Mouse (Mus musculus) pancreas, adult 10 weeks (tissue): ENCODE data around the gene Grm6. TPM values are rescaled to one million over a fixed set of nuclear protein-coding genes. Genes with fewer than 3 reads are reported as not detected.

Source experiments
- polyA plus RNA-seq: library from polyadenylated mRNA; stranded (reverse); fragments of 350-450 nt; fragmentation: Illumina TruSeq; extraction: RNeasy Lipid Tissue Mini Kit (QIAGEN cat#74804); gene quantifications from one replicate; pipeline ENCODE4 v1.2.3, GENCODE M21; 2015; ENCODE audit warnings: low read depth, low replicate concordance; ENCODE audit not compliant: insufficient read depth

Gene Grm6
- not detected for polyA plus RNA-seq

DNA sequence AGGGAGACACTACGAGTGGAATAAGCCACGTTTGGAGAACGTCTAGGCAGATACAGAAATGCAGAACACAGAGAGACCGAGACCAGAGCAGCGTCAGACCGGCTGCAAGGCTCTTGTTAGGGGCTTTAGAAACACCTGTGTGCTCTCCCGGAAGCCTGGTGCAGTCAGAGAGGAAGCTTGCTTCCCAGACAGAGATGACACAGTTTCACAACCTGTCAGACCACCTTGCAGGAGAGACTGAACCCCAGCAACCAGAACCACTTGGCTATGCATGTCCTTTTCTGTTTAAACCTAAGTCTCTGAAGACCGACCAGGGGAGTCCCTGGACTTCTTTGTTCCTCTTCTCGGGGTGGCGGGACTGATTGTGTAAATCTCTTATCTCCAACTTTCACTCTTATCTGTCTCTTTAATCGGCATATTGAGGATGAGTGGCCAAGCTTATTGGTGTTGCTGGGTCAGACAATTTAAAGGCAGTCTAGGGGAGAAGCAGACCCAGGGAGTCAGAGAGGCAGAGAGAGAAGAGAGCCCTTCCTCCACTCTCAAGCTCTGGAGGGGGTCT, at the start of gene Grm6:
Gene Grm6 (plus strand): TSS at position 509 of the 559 bp plus-strand sequence.

DNA sequence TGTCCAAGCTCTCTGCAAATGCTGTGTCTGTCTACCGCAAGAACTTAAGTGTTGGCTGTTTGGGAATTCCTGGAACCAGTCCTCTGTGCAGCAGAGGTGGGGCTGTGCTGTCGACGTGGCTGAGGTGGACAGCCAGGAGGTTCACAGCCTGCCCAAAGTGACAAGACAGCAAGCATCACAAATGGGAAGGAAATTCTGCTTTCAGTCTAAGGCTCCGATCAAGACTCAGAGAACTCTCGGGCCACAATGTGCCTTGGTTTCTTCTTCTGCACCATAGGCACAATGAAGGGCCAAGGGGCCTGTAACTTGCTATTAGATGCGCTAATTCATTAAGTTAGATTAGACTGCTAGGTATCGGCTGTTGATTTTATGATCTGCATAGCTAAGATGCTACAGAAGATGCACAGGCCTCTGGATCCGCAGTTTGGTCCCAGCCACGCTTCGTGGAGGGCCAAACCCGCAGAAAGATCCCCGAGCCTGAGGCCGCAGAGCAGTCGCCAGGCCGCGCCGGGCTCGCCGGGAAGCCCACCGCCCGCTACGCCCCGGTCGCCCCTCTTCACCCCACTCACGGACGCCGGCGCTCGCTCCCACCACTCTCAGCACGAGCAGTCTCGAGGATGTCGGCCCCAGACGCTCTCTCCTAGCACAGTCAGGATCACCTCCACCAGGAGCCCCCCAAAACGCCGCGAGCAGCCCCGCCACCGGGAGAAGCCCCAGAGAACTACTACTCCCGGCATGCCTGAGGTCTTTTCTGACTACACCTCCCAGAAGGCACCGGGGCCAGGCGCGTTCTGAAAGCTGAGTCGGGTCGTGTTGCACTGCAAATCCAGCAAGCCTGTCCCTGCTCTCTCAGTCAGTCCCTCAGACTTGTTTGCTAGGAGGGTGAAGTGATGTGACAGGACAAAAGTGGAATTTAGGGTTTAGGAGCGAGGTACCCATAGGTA, 23.2 kb upstream of the Grm6 start, which contains the start of gene Zfp354c:
Gene Zfp354c (minus strand): TSS at position 715 of the 944 bp plus-strand sequence.

DNA sequence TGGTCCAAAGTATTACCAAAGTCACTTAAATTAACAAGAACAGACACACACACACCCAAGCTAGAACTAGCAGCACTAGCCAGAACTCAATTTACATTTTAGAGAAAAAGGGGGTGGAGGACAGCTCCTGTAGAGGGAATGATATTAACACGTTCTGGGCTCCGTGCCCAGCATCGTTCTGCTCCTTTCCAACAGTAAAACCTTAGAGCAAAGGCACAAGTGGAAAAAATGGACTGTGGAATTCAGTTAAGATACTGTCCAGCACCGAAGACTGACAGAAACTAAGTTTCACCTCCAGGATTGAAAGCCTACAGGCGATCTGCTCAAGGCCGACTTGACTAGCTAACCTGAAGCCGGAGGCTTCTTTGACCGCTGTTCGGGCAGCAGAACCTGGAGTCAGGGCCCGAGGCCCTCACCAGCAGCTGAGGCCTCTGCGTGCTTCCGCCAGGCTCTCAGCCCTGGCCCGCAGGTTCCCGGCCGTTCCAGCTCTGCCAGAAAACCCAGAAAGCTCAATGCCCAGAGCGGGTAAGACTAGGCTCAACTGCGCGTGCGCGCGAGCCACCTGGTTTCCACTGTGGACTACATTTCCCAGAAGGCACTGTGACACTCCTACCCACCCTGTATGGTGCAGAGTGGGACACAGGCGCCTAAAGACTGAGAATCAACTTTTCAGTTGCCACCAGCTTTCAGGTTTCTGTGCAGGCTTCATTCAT, 9.3 kb upstream of the Grm6 start, which contains the start of gene Zfp879:
Gene Zfp879 (minus strand): TSS at position 530 of the 713 bp plus-strand sequence.

DNA sequence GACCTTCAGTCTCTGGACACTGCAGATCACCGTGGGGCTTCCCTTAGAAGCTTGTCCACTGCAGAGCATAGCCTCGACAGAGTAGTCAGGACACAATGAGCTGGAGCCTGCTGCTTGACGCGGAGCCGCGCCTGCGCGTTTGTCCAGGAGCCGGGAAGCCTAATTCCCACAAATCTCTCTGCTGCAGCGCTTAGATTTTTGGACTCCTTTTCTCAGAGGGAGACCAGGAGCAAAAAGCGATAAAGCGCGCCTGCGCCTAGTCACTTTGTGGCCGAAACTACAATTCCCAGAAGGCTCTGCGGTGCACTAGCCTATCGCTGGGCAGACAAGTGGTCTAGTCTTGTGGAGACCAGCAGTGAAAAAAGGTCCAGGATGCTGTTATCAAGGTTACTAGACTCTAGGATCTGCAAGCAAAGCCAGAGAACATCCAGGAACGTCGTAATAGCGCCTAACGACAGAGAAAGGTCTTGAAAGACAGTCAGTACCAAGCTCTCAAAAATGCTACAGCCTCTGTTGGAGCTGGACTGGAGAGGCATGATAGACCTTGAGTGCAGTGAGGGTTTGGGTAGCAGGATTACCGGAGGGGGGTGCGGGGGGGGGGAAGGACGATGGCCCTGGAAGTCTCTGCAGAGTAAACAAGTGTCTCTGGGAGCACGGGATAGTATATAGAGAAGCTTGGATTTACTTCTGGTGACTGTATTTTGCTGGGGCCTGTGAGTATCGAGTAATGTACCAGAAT, 37.1 kb downstream of the Grm6 start, which contains the start of gene Zfp454:
Gene Zfp454 (minus strand): TSS at position 262 of the 739 bp plus-strand sequence.

Other genes starting within 250 kb of the Grm6 start
- gene Adamts2, start 248.6 kb upstream of the Grm6 start, polyA plus RNA-seq, result 4.0 TPM
- gene Zfp354c, start 23.0 kb upstream of the Grm6 start, polyA plus RNA-seq, result 1.6 TPM
- not detected for gene Zfp879, start 9.1 kb upstream of the Grm6 start, polyA plus RNA-seq
- 0.55 TPM for gene Zfp454, start 37.0 kb downstream of the Grm6 start, polyA plus RNA-seq
- gene Zfp2, start 65.5 kb downstream of the Grm6 start, polyA plus RNA-seq, result 1.4 TPM
- gene Zfp354b, start 80.9 kb downstream of the Grm6 start, polyA plus RNA-seq, result 0.65 TPM
- gene 4933414I15Rik, start 93.1 kb downstream of the Grm6 start, polyA plus RNA-seq, result not detected
- gene Prop1, start 103.1 kb downstream of the Grm6 start, polyA plus RNA-seq, result not detected
- gene Olfr1378, start 115.8 kb downstream of the Grm6 start, polyA plus RNA-seq, result not detected
- not detected for gene Olfr1377, start 131.3 kb downstream of the Grm6 start, polyA plus RNA-seq
- not detected for gene Olfr51, start 152.9 kb downstream of the Grm6 start, polyA plus RNA-seq
- gene Olfr54, start 163.6 kb downstream of the Grm6 start, polyA plus RNA-seq, result not detected
- gene Olfr1375, start 197.4 kb downstream of the Grm6 start, polyA plus RNA-seq, result not detected
- 3.0 TPM for gene Zfp354a, start 208.6 kb downstream of the Grm6 start, polyA plus RNA-seq